Mouse (Mus musculus) heart, embryonic 14.5 days (tissue): ENCODE data around the gene Lin7a. TPM values are rescaled to one million over a fixed set of nuclear protein-coding genes. Genes with fewer than 3 reads are reported as not detected.

Source experiments
- ATAC-seq: fragments of 200-750 bp; cut with Nextera tagmentation; 2 replicates; pipeline ENCODE4 v1.8.0; 2017; ENCODE audit warnings: low read depth, moderate TSS enrichment; ENCODE audit not compliant: insufficient number of reproducible peaks, insufficient read depth, low FRiP score
- H3K27ac ChIP-seq, 2 experiments: fragments of 200-500 bp in 1 of 2; fragments of 300-500 bp in 1 of 2; sonication (generic) in 1 of 2; replicated peaks in 1 of 2; 2 replicates each; pipeline ENCODE4 v1.5.1; 2012 to 2014; ENCODE audit warnings: low read depth in 2 of 2, low read length in 2 of 2, control low read depth in 1 of 2, mild to moderate bottlenecking in 1 of 2, mixed read lengths in 1 of 2; ENCODE audit not compliant: control insufficient read depth in 1 of 2, insufficient read depth in 1 of 2
- H3K27me3 ChIP-seq: fragments of 300-500 bp; sonication (generic); 2 replicates; pipeline ENCODE4 v1.6.1; 2014; ENCODE audit warnings: mild to moderate bottlenecking, low read length, control low read depth; ENCODE audit not compliant: control insufficient read depth, insufficient read depth
- H3K36me3 ChIP-seq: fragments of 300-500 bp; sonication (generic); 2 replicates; pipeline ENCODE4 v1.6.1; 2014; ENCODE audit warnings: mild to moderate bottlenecking, control low read depth, low read length, mixed read lengths; ENCODE audit not compliant: control insufficient read depth, insufficient read depth
- H3K4me1 ChIP-seq, 2 experiments: fragments of 200-500 bp in 1 of 2; fragments of 300-500 bp in 1 of 2; sonication (generic) in 1 of 2; 2 replicates each; pipeline ENCODE4 v1.6.1; 2012 to 2014; ENCODE audit warnings: low read length in 2 of 2, control low read depth in 1 of 2, mixed read lengths in 1 of 2; ENCODE audit not compliant: control insufficient read depth in 2 of 2, insufficient read depth in 2 of 2
- H3K4me2 ChIP-seq: fragments of 300-500 bp; sonication (generic); 2 replicates; pipeline ENCODE4 v1.6.1; 2014; ENCODE audit warnings: mild to moderate bottlenecking, low read length
- H3K4me3 ChIP-seq, 2 experiments: fragments of 200-500 bp in 1 of 2; fragments of 300-500 bp in 1 of 2; sonication (generic) in 1 of 2; 2 replicates each; pipeline ENCODE4 v1.5.1; 2012 to 2014; ENCODE audit warnings: low read length in 2 of 2, mild to moderate bottlenecking in 2 of 2, control low read depth in 1 of 2, low read depth in 1 of 2, moderate library complexity in 1 of 2; ENCODE audit not compliant: control insufficient read depth in 1 of 2, insufficient read depth in 1 of 2
- H3K9ac ChIP-seq: fragments of 300-500 bp; sonication (generic); 2 replicates; pipeline ENCODE4 v1.6.1; 2014; ENCODE audit warnings: mild to moderate bottlenecking, low read length
- H3K9me3 ChIP-seq: fragments of 300-500 bp; sonication (generic); 2 replicates; pipeline ENCODE4 v1.6.1; 2016; ENCODE audit warnings: low read length, control low read depth; ENCODE audit not compliant: control insufficient read depth
- WGBS: fragments of 180-500 bp; shearing (Covaris S2); extraction: QIAGEN DNeasy Blood & Tissue Kit; methylation state at CpG from one replicate; pipeline ENCODE4 v1.1.7; 2014; 5-methylcytosine and 5-hydroxymethylcytosine counted together
- polyA plus RNA-seq: library from polyadenylated mRNA; unstranded; fragments of >200 nt; fragmentation: Nextera tagmentation; extraction: Ambion mirVana; gene quantifications from 2 replicates; pipeline ENCODE4 v1.2.1, GENCODE M21; 2014

Gene Lin7a
- polyA plus RNA-seq, result 1.4 and 2.5 TPM in 2 replicates

GRCm38 (mm10) chr10:107271321-107272130, at the start of gene Lin7a:
TSS of gene Lin7a (plus strand) at chr10:107271686.
- H3K36me3 ChIP-seq, result no peaks in the 10 kb centered on the region
- no peaks in the 10 kb centered on the region for H3K4me1 ChIP-seq
- no peak within 1 kb of the TSS for H3K27ac ChIP-seq
- H3K9ac ChIP-seq, result peak within 1 kb of the TSS; percentile 52
- H3K27me3 ChIP-seq, result peaks cover 33% of the 10 kb centered on the region
- peak; percentile 35; the same call in 1 of the 2 replicates for ATAC-seq
- H3K4me3 ChIP-seq, result peak within 1 kb of the TSS; percentile 61 to 63
- 2% methylated on average over 38 of the region's 38 CpGs for WGBS
- peak within 1 kb of the TSS; percentile 99 for H3K4me2 ChIP-seq
- H3K9me3 ChIP-seq, result no peaks in the 10 kb centered on the region

- WGBS, result 76% methylated on average over 2 of the region's 2 CpGs
- H3K27me3 ChIP-seq, result no peaks in the 10 kb centered on the region
- no peaks in the 10 kb centered on the region for H3K36me3 ChIP-seq
- no peaks in the 10 kb centered on the region for H3K9me3 ChIP-seq
- no peaks in the 10 kb centered on the region for H3K4me1 ChIP-seq
- no peak overlapping the region for H3K4me2 ChIP-seq
- no peak overlapping the region for H3K27ac ChIP-seq
- no peak overlapping the region for H3K4me3 ChIP-seq
- no peak overlapping the region for H3K9ac ChIP-seq
- no peak for ATAC-seq
Observed at GRCm38 (mm10) chr10:107221726-107222125, 49.8 kb upstream of the Lin7a start.

- Histone ChIP-seq H3K9ac (no peak overlapping the region), H3K4me2 (no peak overlapping the region), H3K27ac (no peak overlapping the region), H3K27me3 (no peaks in the 10 kb centered on the region), H3K36me3 (no peaks in the 10 kb centered on the region), H3K4me3 (no peak overlapping the region), H3K9me3 (no peaks in the 10 kb centered on the region), H3K4me1 (no peaks in the 10 kb centered on the region)
- ATAC-seq, result no peak
- 85% methylated on average over 8 of the region's 8 CpGs for WGBS
Observed at GRCm38 (mm10) chr10:107222406-107223185, 48.9 kb upstream of the Lin7a start.

GRCm38 (mm10) chr10:107223186-107223440, 48.4 kb upstream of the Lin7a start:
- no peak overlapping the region for H3K4me2 ChIP-seq
- H3K27me3 ChIP-seq, result no peaks in the 10 kb centered on the region
- H3K4me3 ChIP-seq, result no peak overlapping the region
- ATAC-seq, result no peak
- H3K36me3 ChIP-seq, result no peaks in the 10 kb centered on the region
- H3K4me1 ChIP-seq, result no peaks in the 10 kb centered on the region
- H3K9me3 ChIP-seq, result no peaks in the 10 kb centered on the region
- 78% methylated on average over 3 of the region's 3 CpGs for WGBS
- no peak overlapping the region for H3K9ac ChIP-seq
- no peak overlapping the region for H3K27ac ChIP-seq

GRCm38 (mm10) chr10:107223821-107224220, 47.7 kb upstream of the Lin7a start:
- no peak for ATAC-seq
- WGBS, result 78% methylated on average over 3 of the region's 3 CpGs
- H3K27ac ChIP-seq, result no peak overlapping the region
- H3K4me1 ChIP-seq, result no peaks in the 10 kb centered on the region
- H3K9me3 ChIP-seq, result no peaks in the 10 kb centered on the region
- no peak overlapping the region for H3K4me2 ChIP-seq
- H3K27me3 ChIP-seq, result no peaks in the 10 kb centered on the region
- no peak overlapping the region for H3K9ac ChIP-seq
- no peaks in the 10 kb centered on the region for H3K36me3 ChIP-seq
- no peak overlapping the region for H3K4me3 ChIP-seq

GRCm38 (mm10) chr10:107224596-107225330, 46.7 kb upstream of the Lin7a start:
- WGBS, result 86% methylated on average over 6 of the region's 6 CpGs
- no peak overlapping the region for H3K4me2 ChIP-seq
- H3K36me3 ChIP-seq, result no peaks in the 10 kb centered on the region
- no peak overlapping the region for H3K4me3 ChIP-seq
- no peaks in the 10 kb centered on the region for H3K4me1 ChIP-seq
- H3K9me3 ChIP-seq, result no peaks in the 10 kb centered on the region
- H3K9ac ChIP-seq, result no peak overlapping the region
- H3K27me3 ChIP-seq, result no peaks in the 10 kb centered on the region
- no peak for ATAC-seq
- no peak overlapping the region for H3K27ac ChIP-seq

- no peak overlapping the region for H3K9ac ChIP-seq
Observed at GRCm38 (mm10) chr10:107225331-107225835, 46.1 kb upstream of the Lin7a start.

More at GRCm38 (mm10) chr10:107225331-107225835, 46.1 kb upstream of the Lin7a start:
- Histone ChIP-seq H3K4me1 (no peaks in the 10 kb centered on the region), H3K36me3 (no peaks in the 10 kb centered on the region), H3K27ac (no peak overlapping the region), H3K4me3 (no peak overlapping the region), H3K27me3 (no peaks in the 10 kb centered on the region), H3K9me3 (no peaks in the 10 kb centered on the region), H3K4me2 (no peak overlapping the region)
- ATAC-seq, result no peak
- WGBS, result 78% methylated on average over 4 of the region's 4 CpGs
